Mouse (Mus musculus): Measurements from ENCODE around the gene Ttk. TPM values are rescaled to one million over a fixed set of nuclear protein-coding genes. Genes with fewer than 3 reads are reported as not detected.

Ttk gene
- polyA plus RNA-seq, 1 experiment from 2014 or later, result 1.9 TPM

- Histone ChIP-seq H3K9me3 (ENCODE audit: control insufficient read depth, low read length) (no peaks in the 10 kb centered on the region), H3K4me3 (ENCODE audit: low read depth, low read length) (no peak overlapping the region), H3K4me2 (ENCODE audit: low read depth, low read length) (no peak overlapping the region), H3K27ac (ENCODE audit: low read depth, low read length) (no peak overlapping the region), H3K27me3 (ENCODE audit: control insufficient read depth, insufficient read depth, low read length) (no peaks in the 10 kb centered on the region), H3K4me1 (ENCODE audit: control insufficient read depth, insufficient read depth, low read length) (no peaks in the 10 kb centered on the region), H3K36me3 (ENCODE audit: control insufficient read depth, insufficient read depth, low read length) (no peaks in the 10 kb centered on the region), H3K9ac (replicated peaks; ENCODE audit: low read depth, low read length) (no peak overlapping the region)
- ATAC-seq (ENCODE audit: low read depth), result no peak
- 84% methylated on average over 6 of the region's 6 CpGs for WGBS
Observed at GRCm38 (mm10) chr9:83882191-83882590, 47.7 kb downstream of the Ttk start.

GRCm38 (mm10) chr9:83886149-83886548, 51.7 kb downstream of the Ttk start:
- Histone ChIP-seq H3K27ac (ENCODE audit: low read depth, low read length) (no peak overlapping the region), H3K4me2 (ENCODE audit: low read depth, low read length) (no peak overlapping the region), H3K9ac (replicated peaks; ENCODE audit: low read depth, low read length) (no peak overlapping the region), H3K4me1 (ENCODE audit: control insufficient read depth, insufficient read depth, low read length) (no peaks in the 10 kb centered on the region), H3K4me3 (ENCODE audit: low read depth, low read length) (no peak overlapping the region), H3K36me3 (ENCODE audit: control insufficient read depth, insufficient read depth, low read length) (no peaks in the 10 kb centered on the region), H3K27me3 (ENCODE audit: control insufficient read depth, insufficient read depth, low read length) (no peaks in the 10 kb centered on the region), H3K9me3 (ENCODE audit: control insufficient read depth, low read length) (no peaks in the 10 kb centered on the region)
- no peak for ATAC-seq (ENCODE audit: low read depth)

DNA sequence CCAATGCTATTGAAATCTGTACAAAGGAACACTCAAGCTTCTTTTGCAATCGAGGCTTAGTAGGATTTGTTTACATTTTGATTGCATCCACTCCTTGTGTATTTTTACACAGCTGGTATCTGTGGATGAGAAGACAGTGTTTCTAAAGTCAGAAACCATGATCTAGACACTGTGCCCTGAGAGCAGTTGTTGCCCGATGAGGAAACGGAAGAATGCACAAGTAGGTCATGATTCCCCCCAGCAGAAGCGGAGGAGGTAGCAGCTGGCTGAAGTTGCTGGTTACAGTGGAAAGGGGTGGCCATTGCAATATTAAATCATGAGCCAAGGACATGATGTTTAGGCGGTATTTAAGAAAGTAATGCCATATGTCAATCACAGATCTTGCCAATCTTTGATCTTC, 53.7 kb downstream of the Ttk start:
- Histone ChIP-seq H3K4me1 (ENCODE audit: control insufficient read depth, insufficient read depth, low read length) (no peaks in the 10 kb centered on the region), H3K9me3 (ENCODE audit: control insufficient read depth, low read length) (no peaks in the 10 kb centered on the region), H3K27me3 (ENCODE audit: control insufficient read depth, insufficient read depth, low read length) (no peaks in the 10 kb centered on the region), H3K4me2 (ENCODE audit: low read depth, low read length) (no peak overlapping the region), H3K9ac (replicated peaks; ENCODE audit: low read depth, low read length) (no peak overlapping the region), H3K36me3 (ENCODE audit: control insufficient read depth, insufficient read depth, low read length) (no peaks in the 10 kb centered on the region), H3K27ac (ENCODE audit: low read depth, low read length) (no peak overlapping the region), H3K4me3 (ENCODE audit: low read depth, low read length) (no peak overlapping the region)
- 91% methylated on average over 5 of the region's 5 CpGs for WGBS
- no peak for ATAC-seq (ENCODE audit: low read depth)

- WGBS, result 80% methylated on average over 8 of the region's 8 CpGs
- no peak overlapping the region for H3K9ac ChIP-seq (replicated peaks; ENCODE audit: low read depth, low read length)
- no peaks in the 10 kb centered on the region for H3K9me3 ChIP-seq (ENCODE audit: control insufficient read depth, low read length)
- no peaks in the 10 kb centered on the region for H3K36me3 ChIP-seq (ENCODE audit: control insufficient read depth, insufficient read depth, low read length)
- no peak overlapping the region for H3K4me2 ChIP-seq (ENCODE audit: low read depth, low read length)
- ATAC-seq (ENCODE audit: low read depth), result no peak
- H3K4me1 ChIP-seq (ENCODE audit: control insufficient read depth, insufficient read depth, low read length), result no peaks in the 10 kb centered on the region
- no peak overlapping the region for H3K4me3 ChIP-seq (ENCODE audit: low read depth, low read length)
- no peak overlapping the region for H3K27ac ChIP-seq (ENCODE audit: low read depth, low read length)
- no peaks in the 10 kb centered on the region for H3K27me3 ChIP-seq (ENCODE audit: control insufficient read depth, insufficient read depth, low read length)
Observed at GRCm38 (mm10) chr9:83893073-83893472, 58.6 kb downstream of the Ttk start.

DNA sequence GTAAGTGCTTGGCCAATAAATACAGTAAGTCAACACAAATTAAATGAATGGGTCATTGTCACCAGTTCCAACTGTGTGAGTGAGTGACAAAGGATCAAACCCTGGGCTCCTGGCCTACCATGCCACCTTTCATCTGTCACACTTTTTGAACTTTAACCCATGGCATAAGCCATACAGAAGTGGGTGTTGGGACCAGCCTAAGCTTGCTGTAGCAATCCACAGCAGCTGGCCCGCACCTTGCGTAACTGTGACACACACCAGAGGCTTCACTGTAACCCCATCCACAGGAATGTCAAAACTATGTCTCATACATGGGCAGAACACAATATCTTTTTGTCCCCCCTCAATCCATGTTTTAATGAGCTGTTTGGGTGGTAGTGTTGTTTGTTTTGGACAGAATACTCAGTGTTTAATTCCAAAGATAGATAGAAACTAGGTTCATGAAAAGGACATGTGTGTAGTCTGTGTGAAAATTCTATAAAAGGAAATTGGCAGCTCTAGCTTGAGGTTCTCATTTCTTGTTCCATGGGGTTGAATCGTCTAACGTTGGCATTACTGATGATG, 59.4 kb downstream of the Ttk start:
- no peaks in the 10 kb centered on the region for H3K9me3 ChIP-seq (ENCODE audit: control insufficient read depth, low read length)
- H3K27me3 ChIP-seq (ENCODE audit: control insufficient read depth, insufficient read depth, low read length), result no peaks in the 10 kb centered on the region
- no peak overlapping the region for H3K27ac ChIP-seq (ENCODE audit: low read depth, low read length)
- no peak overlapping the region for H3K9ac ChIP-seq (replicated peaks; ENCODE audit: low read depth, low read length)
- no peak for ATAC-seq (ENCODE audit: low read depth)
- WGBS, result 92% methylated on average over 4 of the region's 4 CpGs
- H3K4me2 ChIP-seq (ENCODE audit: low read depth, low read length), result no peak overlapping the region
- H3K4me1 ChIP-seq (ENCODE audit: control insufficient read depth, insufficient read depth, low read length), result no peaks in the 10 kb centered on the region
- no peak overlapping the region for H3K4me3 ChIP-seq (ENCODE audit: low read depth, low read length)
- H3K36me3 ChIP-seq (ENCODE audit: control insufficient read depth, insufficient read depth, low read length), result no peaks in the 10 kb centered on the region

- Histone ChIP-seq H3K4me1 (ENCODE audit: control insufficient read depth, insufficient read depth, low read length) (no peaks in the 10 kb centered on the region), H3K27me3 (ENCODE audit: control insufficient read depth, insufficient read depth, low read length) (no peaks in the 10 kb centered on the region), H3K4me2 (ENCODE audit: low read depth, low read length) (no peak overlapping the region), H3K27ac (ENCODE audit: low read depth, low read length) (no peak overlapping the region), H3K36me3 (ENCODE audit: control insufficient read depth, insufficient read depth, low read length) (no peaks in the 10 kb centered on the region), H3K9me3 (ENCODE audit: control insufficient read depth, low read length) (no peaks in the 10 kb centered on the region), H3K4me3 (ENCODE audit: low read depth, low read length) (no peak overlapping the region), H3K9ac (replicated peaks; ENCODE audit: low read depth, low read length) (no peak overlapping the region)
- WGBS, result 91% methylated on average over 2 of the region's 2 CpGs
- ATAC-seq (ENCODE audit: low read depth), result no peak
Observed at GRCm38 (mm10) chr9:83902086-83902485, 67.6 kb downstream of the Ttk start.

GRCm38 (mm10) chr9:83905820-83906219, 71.3 kb downstream of the Ttk start:
- Histone ChIP-seq H3K4me2 (ENCODE audit: low read depth, low read length) (no peak overlapping the region), H3K9me3 (ENCODE audit: control insufficient read depth, low read length) (no peaks in the 10 kb centered on the region), H3K27me3 (ENCODE audit: control insufficient read depth, insufficient read depth, low read length) (no peaks in the 10 kb centered on the region), H3K9ac (replicated peaks; ENCODE audit: low read depth, low read length) (no peak overlapping the region), H3K27ac (ENCODE audit: low read depth, low read length) (no peak overlapping the region), H3K4me3 (ENCODE audit: low read depth, low read length) (no peak overlapping the region), H3K36me3 (ENCODE audit: control insufficient read depth, insufficient read depth, low read length) (no peaks in the 10 kb centered on the region), H3K4me1 (ENCODE audit: control insufficient read depth, insufficient read depth, low read length) (no peaks in the 10 kb centered on the region)
- WGBS, result 79% methylated on average over 4 of the region's 4 CpGs
- no peak for ATAC-seq (ENCODE audit: low read depth)

GRCm38 (mm10) chr9:83907017-83907416, 72.5 kb downstream of the Ttk start:
- H3K36me3 ChIP-seq (ENCODE audit: control insufficient read depth, insufficient read depth, low read length), result no peaks in the 10 kb centered on the region
- H3K4me3 ChIP-seq (ENCODE audit: low read depth, low read length), result no peak overlapping the region
- no peak overlapping the region for H3K4me2 ChIP-seq (ENCODE audit: low read depth, low read length)
- H3K4me1 ChIP-seq (ENCODE audit: control insufficient read depth, insufficient read depth, low read length), result no peaks in the 10 kb centered on the region
- 91% methylated on average over 3 of the region's 3 CpGs for whole genome bisulfite sequencing
- no peaks in the 10 kb centered on the region for H3K27me3 ChIP-seq (ENCODE audit: control insufficient read depth, insufficient read depth, low read length)
- H3K27ac ChIP-seq (ENCODE audit: low read depth, low read length), result no peak overlapping the region
- H3K9me3 ChIP-seq (ENCODE audit: control insufficient read depth, low read length), result no peaks in the 10 kb centered on the region
- ATAC-seq (ENCODE audit: low read depth), result no peak
- H3K9ac ChIP-seq (replicated peaks; ENCODE audit: low read depth, low read length), result no peak overlapping the region

DNA sequence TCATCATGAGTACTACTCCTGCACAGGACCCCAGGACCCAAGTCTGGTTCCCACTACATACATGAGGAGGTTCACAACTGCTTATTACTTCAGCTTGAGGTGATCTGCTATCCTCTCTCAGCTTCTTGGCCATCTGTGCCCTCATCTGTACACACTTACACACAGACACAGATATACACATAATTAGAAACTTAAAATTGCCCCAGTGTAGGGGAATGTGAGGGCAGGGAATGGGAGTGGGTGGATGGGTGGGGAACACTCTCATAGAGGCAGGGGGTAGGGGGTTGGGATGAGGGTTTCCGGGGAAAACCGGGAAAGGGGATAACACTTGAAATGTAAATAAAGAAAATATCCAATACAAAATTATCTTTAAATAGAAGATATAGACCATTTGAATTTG, 75.3 kb downstream of the Ttk start:
- no peaks in the 10 kb centered on the region for H3K4me1 ChIP-seq (ENCODE audit: control insufficient read depth, insufficient read depth, low read length)
- no peaks in the 10 kb centered on the region for H3K27me3 ChIP-seq (ENCODE audit: control insufficient read depth, insufficient read depth, low read length)
- no peak overlapping the region for H3K27ac ChIP-seq (ENCODE audit: low read depth, low read length)
- 95% methylated on average over 2 of the region's 2 CpGs for WGBS
- H3K4me3 ChIP-seq (ENCODE audit: low read depth, low read length), result no peak overlapping the region
- H3K9me3 ChIP-seq (ENCODE audit: control insufficient read depth, low read length), result no peaks in the 10 kb centered on the region
- no peak overlapping the region for H3K4me2 ChIP-seq (ENCODE audit: low read depth, low read length)
- no peaks in the 10 kb centered on the region for H3K36me3 ChIP-seq (ENCODE audit: control insufficient read depth, insufficient read depth, low read length)
- no peak for ATAC-seq (ENCODE audit: low read depth)
- no peak overlapping the region for H3K9ac ChIP-seq (replicated peaks; ENCODE audit: low read depth, low read length)

GRCm38 (mm10) chr9:83910926-83911325, 76.4 kb downstream of the Ttk start:
- no peaks in the 10 kb centered on the region for H3K4me1 ChIP-seq (ENCODE audit: control insufficient read depth, insufficient read depth, low read length)
- H3K9me3 ChIP-seq (ENCODE audit: control insufficient read depth, low read length), result no peaks in the 10 kb centered on the region
- H3K9ac ChIP-seq (replicated peaks; ENCODE audit: low read depth, low read length), result no peak overlapping the region
- no peaks in the 10 kb centered on the region for H3K36me3 ChIP-seq (ENCODE audit: control insufficient read depth, insufficient read depth, low read length)
- no peak overlapping the region for H3K4me2 ChIP-seq (ENCODE audit: low read depth, low read length)
- no peaks in the 10 kb centered on the region for H3K27me3 ChIP-seq (ENCODE audit: control insufficient read depth, insufficient read depth, low read length)
- 93% methylated on average over 2 of the region's 2 CpGs for WGBS
- no peak for ATAC-seq (ENCODE audit: low read depth)
- H3K4me3 ChIP-seq (ENCODE audit: low read depth, low read length), result no peak overlapping the region
- H3K27ac ChIP-seq (ENCODE audit: low read depth, low read length), result no peak overlapping the region
